Mouse (Mus musculus) brain, embryonic 14.5 days (tissue): ENCODE measurements around the gene Plekhg2.

Source experiments
- CTCF ChIP-seq: fragments of 200-500 bp; IDR thresholded peaks from 2 replicates; pipeline ENCODE4 v1.5.1; 2012; ENCODE audit warnings: inconsistent platforms, mild to moderate bottlenecking, moderate library complexity, borderline replicate concordance; ENCODE audit not compliant: insufficient read depth, insufficient read length; ENCODE audit errors: extremely low read depth
- POLR2A ChIP-seq: fragments of 200-500 bp; IDR thresholded peaks from 2 replicates; pipeline ENCODE4 v1.6.1; 2012; ENCODE audit warnings: mild to moderate bottlenecking, inconsistent platforms, borderline replicate concordance; ENCODE audit not compliant: poor library complexity, insufficient read depth, insufficient read length, severe bottlenecking; ENCODE audit errors: extremely low read depth

DNA sequence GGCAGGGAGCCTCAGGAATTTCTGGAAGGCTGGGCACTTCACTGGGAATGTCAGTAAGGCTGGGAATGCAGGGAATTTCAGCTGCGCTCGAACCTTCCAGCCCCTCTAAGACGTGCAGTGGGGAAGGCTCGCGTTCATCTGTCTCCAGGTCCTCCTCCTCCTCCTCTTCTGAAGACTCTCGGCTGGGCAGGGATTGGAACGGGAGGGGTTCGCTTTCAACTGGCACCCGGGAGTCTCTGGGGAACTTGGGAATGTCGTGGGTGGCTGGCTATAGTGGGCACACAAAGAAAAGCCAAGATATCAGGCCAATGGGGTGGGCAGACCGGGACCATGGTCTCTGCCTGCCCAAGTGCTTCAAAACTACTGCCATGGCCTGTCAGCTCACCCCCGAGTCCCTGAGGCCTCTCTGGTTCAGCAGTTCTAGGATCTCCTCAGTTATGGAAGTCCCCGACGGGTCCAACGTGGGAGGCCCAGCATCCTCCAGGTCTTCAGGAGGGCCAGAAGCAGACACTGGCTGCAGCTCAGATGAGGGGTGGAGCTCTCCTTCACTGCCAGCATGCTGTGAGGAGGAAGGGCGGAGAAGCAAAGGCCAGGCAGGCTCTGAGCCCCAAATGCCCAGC is 9.8 kb downstream of the Plekhg2 start:
- TF ChIP-seq POLR2A (no peak), CTCF (no peak)
